Mouse (Mus musculus) frontal cortex, postnatal 36 days (tissue): ENCODE measurements around the gene Bhlhe40.

ENCODE experiments used
- DNase-seq, 2 experiments: peaks; one replicate each; pipeline ENCODE4 v3.0.0; 2022; ENCODE audit warnings: low spot score in 2 of 2

Bhlhe40 gene

DNA sequence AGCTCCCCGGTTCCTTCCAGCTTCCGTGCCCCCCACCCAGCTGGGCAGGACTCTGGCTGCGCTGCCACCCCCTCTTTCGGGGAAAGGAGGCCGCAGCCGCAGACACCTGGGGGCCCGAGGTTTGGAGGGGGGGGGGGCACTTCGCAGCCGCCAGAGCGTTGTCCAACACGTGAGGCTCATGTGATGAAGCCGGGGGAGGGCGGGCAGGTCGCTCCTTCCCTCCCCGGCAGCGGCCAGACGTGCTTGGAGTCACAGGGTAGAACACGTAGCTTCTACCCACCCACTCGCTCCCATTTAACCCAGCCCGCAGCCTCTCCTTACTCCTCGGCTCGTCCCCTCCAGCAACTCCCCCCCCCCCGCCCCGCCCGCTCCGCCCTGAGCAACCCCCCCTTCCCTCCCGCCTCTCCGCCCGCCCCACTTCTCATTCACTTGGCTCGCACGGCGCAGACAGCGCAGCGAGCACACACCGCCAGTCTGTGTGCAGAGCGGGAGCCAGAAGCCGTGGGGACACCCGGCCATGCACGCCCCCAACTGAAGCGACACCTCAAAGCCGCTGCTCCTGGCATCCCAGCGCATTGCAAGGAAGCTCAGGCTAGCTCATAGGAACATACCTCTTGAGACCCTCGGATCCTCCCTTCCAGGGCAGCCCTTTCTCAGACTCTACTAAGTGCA lies at the start of gene Bhlhe40:
TSS of gene Bhlhe40 (plus strand) at position 424 of the 672 bp plus-strand sequence.
- DNase-seq = peak; percentile 83 to 88

DNA sequence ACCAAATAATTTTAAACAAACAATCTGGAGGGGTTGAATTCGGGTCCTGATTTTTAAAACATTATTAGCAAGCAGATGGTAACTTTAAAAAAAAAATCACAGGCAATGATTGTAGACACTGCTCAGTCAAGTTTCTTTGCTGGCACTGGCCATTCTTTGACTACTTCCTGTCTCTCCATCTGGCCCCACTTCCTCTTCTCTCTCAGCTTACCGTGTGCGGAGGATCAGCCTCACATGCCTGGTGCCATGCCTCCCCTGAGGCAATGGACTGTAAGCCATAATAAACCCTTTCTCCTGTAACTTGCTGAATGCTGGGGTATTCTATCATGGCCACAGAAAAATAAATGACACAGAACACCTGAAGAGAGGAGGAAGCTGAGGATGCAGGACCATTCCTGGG lies 48.8 kb upstream of the Bhlhe40 start:
- no peak for DNase-seq

- DNase-seq = no peak
These were observed 42.4 kb upstream of the Bhlhe40 start for GRCm38 (mm10) chr6:108618025-108618424.

DNA sequence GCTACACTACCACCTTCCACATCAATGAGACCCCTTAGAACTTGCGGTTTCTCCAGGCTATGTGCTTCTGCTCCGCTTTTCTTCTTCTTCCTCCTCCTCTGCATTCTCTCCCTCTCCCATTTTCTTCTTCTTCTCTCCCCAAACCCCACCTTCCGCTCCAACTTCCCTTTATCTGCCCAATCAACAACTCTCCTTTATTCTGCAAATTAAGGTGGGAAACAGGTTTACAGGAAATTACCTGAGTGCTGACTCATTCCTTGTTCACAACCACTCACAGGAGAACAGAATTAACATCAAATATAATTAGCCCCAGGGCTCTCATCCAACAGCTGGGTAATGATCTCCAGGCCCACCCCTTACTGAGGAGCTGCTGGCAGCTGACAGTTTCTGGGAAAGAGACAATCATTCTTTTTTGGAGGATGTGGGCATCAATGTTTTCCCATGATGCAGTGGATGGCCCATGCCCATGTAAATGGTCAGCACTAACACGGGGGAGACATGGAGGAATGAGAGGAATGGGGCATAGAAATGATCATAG lies 37.3 kb upstream of the Bhlhe40 start:
- no peak for DNase-seq

DNA sequence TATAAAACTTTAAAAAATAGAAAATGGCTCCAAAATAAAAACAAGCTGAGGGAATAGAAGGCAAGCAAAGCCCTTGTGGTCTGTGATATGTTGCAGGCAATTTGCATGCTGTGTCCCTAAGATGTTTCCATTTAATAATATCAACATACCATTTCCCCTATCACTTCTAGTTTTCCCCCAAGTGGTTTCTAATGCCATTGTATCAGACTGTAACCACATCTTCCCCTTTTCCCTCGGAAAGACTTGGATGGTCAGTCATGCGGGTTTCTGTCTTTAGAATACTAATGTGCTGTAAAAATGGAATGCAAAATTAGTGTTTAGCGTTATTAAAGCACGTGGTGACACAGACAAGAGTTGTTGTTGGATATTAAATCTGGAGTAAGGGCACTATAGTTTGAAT lies 35.5 kb upstream of the Bhlhe40 start:
- no peak for DNase-seq

DNA sequence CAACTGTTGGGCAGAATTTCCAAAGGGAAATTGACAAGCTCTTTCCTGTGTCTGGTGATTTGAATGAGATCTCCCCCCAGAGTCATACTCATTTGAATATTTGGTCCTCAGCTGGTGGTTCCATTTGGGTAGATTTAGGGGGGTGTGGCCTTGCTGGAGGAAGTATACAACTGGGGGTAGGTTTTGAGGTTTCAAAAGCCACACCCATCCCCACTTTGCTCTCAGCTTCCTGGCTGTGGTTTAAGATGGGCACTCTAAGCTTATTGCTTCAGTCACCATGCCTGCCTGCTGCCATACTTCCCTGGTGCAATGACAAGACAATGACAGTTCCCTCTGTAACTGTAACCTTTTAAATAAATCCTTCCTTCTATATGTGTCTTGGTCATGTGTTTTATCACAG lies 29.7 kb upstream of the Bhlhe40 start:
- DNase-seq = no peak

GRCm38 (mm10) chr6:108638157-108638833 lies 22.1 kb upstream of the Bhlhe40 start:
- DNase-seq = no peak

DNA sequence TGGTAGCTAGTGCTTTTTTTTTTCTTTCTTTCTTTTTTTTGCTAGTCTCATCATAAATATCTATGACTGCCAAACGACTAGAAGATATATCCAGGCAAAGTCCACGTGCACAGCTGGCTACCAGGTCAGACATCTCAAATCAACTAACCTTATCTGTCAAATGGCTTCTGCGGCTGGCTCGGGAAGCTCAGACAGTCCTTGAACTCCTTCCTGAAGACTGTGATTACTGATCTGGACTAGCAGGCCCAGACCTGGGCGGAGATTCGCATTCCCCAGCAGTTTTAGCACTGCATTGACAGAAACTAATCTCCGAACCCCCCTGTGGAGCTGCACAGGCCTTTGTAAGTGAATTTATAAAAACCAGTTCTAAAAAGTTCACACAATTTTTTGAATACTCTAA lies 18.4 kb upstream of the Bhlhe40 start:
- no peak for DNase-seq

DNA sequence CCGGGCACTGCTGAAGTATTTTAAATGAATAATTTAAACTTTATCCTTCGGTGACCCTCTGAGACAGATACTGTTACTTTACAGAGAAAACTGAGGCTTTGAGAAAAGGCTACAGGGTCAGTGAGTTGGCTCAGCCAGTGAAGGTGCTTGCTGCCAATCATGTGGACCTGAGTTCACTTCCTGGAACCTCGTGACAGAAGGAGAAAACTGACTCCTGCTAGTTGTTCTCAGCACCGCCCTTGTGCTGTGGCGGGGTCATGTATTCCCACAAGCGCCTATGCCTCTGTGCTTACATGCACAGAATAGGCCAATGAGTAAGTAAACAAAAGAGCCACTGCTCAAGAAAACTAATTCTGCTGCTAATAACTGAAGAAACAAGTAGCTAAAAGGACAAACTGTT lies 17.4 kb upstream of the Bhlhe40 start:
- no peak for DNase-seq

DNA sequence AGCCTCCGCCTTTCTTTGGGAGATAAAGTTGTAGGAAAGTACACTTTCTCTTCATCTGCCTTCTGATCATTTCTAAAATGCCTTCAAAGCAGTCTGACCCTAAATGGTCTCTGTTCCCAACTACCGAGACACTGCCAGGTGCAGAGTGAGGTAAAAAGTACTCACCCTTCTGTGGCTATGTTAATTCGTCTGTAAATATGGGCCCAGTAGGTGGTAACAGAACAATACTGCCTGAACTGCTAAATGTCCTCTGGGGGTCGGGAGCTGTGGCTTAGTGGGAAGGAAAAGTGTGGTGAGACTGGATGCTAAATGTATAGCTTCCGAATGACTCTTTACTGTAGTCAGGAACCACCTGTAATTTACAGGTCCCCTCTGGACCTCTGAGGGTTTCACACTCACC lies 16.1 kb upstream of the Bhlhe40 start:
- no peak for DNase-seq

- no peak for DNase-seq
These were observed 13.3 kb upstream of the Bhlhe40 start for GRCm38 (mm10) chr6:108647094-108647493.

DNA sequence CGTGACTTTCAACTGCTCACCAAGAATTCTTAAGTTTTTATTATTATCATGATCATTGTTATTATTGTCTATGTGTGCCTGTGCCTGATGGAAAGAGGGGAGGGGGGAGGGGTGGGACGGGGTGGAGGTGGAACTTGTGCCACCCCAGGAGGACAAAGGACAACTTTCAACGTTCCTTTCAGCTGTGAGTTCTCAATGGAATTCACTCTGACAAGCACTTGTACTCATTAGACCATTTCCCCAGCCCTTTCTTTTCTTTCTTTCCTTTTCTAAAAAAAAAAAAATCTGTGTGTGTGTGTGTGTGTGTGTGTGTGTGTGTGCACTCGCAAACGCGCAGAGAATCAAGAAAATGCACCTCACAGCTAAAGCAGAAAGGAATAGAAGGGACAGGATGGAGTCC lies 12.4 kb upstream of the Bhlhe40 start:
- DNase-seq = no peak

GRCm38 (mm10) chr6:108655861-108656260 lies 4.6 kb upstream of the Bhlhe40 start:
- DNase-seq = no peak

GRCm38 (mm10) chr6:108658051-108658415 lies 2.4 kb upstream of the Bhlhe40 start:
- no peak for DNase-seq

DNA sequence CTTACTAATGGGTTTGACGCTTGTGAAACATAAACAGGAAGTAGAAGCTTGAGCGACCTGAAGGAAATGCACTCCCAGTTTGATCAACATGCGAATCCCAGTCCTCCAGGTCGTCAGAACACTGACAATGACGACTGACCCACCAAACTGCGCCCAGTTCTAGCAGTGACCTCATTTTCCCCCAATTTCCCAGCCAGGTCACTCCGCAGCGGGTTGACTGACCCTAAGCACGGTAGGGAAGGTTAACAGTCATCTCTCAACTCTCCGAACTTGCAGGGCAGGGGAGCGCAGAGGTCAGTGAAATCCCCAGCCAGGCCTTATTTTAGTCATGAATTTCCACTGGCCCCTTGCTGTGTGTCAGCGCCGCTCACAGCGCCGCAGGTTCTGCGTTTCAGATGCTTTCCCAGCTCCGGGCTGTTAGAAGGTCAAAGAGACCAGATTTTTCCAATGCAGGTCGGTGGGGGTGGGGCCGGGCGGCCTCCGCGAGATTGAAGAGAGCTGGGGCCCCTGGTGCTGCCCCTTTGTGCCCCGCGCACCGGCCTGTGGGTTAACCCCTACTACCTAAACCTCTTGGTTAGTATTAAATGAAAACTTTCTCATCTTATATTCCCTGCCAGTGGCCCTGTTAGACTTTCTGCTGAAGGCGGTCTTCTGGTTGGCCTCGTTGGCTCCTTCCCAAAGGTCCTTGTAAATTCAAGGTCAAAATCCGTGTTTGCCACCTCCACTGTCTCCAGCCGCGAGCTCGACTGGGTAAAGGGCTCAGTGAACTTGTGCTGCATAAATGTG lies 1.8 kb upstream of the Bhlhe40 start:
- DNase-seq = peak in 1 of 2 experiments; percentile 64

DNA sequence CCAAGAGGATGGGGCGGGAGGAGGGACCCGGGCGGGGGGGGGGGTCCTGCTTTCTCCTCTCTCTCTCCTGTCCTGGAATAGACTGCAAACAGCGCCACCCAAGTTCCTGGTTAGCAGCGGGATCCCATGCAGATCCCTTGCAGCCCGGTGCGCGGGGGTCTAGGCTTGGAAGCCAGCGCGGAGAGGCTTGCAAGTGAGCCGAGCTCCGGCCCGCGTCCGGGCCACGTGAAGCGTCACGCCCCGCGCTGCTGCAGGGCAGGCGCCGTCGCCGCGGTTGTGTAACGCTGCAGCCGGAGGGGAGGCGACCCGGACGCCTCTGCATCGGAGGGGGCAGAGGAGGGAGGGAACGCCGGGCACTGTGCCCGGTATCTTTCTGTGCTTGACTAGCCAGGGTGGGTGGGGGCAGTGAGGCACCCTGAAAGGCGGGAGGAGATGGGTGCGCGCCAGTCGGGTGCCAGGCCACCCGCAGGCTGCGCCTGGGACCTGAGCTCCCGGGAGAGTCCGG lies 1.2 kb upstream of the Bhlhe40 start:
- DNase-seq = peak; percentile 95 to 96

- DNase-seq = peak; percentile 87 to 91
These were observed 663 bp upstream of the Bhlhe40 start for GRCm38 (mm10) chr6:108659726-108660205.

DNA sequence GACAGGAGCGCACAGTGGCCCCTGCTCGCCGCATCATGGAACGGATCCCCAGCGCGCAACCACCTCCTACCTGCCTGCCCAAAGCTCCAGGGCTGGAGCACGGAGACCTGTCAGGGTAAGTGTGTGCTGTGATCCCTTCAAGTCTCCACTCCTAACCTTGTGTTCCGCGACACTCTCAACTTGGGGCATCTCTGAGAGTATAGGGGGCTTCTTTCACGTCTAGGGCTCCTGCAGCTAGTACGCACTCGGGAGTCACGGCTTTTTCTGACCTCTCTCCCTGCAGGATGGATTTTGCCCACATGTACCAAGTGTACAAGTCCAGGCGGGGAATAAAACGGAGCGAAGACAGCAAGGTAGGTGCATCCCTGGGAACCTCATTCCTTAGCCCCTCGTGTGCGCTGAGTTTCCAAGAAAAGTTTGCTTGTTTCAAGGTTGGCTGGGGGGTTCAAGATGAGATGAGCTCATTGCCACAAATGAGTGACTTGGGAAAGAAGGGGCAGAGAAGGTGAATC lies 505 bp downstream of the Bhlhe40 start:
- no peak for DNase-seq

DNA sequence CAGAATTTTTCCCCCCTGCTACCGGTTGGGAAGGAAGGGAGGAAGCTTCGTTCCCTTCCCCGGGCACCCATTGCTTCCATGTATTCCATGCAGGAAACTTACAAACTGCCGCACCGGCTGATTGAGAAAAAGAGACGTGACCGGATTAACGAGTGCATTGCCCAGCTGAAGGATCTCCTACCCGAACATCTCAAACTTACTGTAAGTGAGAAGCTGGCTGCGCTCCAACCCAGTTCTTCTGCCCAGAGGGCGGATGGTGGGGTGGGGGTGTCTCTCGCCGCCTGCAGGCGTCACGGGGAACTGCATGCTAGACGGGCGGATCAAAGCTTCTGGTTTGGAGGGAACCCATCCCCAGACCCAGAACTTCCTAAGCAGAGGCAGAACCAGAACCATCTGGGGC lies 983 bp downstream of the Bhlhe40 start:
- peak; percentile 92 to 93 for DNase-seq

DNA sequence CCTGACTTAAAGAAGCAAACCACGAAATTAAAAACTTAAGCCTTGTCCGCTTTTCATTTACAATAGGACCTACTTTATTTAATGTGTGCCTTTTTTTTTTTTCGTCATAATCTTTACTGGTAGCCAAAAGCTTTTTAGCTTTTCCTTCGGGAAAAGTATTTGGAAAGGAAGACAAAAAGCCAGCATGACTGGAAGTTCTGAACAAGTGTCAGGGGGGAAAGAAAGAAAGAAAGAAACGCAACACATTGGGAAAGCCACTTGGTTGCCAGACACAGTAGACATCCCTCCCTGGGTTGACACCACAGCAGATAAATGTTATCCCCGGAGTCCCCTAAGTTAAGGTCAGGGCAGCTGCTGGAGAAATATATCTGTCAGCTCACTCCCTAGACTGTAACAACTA lies 1.5 kb downstream of the Bhlhe40 start:
- no peak for DNase-seq

DNA sequence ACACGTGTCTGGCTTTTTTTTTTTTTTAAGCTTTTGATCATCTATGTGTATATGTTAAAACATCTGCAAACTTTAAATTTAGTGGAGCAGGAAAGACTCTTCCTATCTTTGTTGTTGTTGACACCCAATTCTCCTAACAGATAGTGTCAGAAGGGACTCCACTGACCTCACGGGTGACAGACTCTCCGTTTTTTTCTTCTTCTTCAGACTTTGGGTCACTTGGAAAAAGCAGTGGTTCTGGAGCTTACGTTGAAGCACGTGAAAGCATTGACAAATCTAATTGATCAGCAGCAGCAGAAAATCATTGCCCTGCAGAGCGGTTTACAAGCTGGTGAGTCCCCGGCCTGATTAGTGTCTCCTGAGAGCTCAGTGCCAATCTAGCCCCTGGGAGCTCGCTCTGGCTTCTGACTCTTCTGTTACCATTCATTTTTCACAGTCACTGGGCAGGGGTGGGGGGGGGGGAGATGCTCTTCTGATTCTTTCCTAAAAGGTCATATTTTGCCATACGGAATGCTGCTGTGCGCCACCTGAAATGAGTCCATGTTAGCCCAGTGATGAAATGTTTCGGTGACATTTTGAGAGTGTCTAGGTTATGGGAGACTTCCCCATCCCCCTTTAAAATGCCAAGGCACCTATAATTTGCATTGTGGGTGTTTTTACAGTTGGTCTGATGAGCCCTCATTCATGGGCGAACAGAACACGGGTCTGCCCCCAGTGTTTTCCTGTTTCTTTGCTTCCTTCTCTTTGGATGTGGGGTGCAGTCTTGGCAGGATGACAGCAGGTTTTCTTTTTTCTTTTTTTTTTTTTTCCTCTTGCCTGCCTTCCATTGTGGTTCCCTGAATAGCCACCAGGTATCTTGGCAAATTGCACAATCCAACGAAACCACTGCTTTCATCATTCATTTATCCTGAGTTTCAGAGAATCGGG lies 2.1 kb downstream of the Bhlhe40 start:
- no peak for DNase-seq
